Mouse (Mus musculus): ENCODE results near the gene Brinp1.
"Not testable (repeated sequence)": the region's sequence is repeated elsewhere in the genome, so short reads cannot be mapped to it uniquely, and the experiment has no call there.

Gene Brinp1

DNA sequence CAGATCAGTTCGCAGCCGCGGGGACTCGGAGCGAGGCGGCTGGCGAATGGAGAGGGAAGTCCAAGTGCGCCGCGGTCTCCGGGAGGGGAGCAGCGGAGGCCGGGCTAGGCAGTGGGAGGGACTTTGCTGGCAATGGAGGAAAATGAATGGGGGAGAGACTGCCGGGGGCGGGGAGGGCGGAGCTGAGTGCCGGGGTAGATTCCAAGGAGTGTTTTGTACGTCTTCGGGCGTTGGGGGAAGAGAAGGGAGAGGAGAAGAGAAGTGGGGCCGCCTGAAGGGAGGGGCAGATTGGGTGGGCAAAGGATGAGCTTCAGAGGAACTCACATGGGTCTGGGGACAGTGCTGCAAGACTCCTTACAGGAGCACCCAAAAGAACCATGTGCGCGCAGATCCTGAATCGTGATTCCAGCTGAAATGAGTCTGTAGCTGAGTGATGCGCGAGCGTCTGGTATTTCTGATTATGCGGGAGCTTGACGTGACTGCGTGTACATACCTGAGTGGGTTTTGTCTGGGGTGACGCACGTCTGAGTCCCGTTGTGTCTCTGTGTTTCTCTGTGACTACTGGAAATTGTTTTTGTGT is at the start of gene Brinp1:
Brinp1 (minus strand) TSS at position 76 of the 580 bp plus-strand sequence.
- peak; percentile 91 for DNase-seq

DNA sequence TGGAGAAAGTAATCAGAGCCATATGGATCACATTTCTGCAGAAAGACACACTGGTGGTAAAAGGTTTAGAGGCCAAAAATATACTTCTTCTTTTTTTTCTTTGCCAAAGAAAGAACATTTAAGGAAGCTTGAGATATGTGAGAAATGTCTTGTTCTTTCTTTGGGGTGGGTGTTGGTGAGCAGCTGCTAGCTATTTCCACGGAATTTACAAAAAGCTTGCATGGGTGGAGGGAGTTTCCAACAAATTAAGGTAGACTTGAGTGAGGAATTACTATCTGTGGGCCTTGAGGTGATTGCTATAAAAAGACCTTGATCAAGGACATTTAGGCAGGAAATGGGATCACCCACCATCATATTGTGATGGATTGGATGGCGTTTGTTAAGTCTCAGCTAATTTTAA is 3.1 kb upstream of the Brinp1 start:
- DNase-seq: no peak

DNA sequence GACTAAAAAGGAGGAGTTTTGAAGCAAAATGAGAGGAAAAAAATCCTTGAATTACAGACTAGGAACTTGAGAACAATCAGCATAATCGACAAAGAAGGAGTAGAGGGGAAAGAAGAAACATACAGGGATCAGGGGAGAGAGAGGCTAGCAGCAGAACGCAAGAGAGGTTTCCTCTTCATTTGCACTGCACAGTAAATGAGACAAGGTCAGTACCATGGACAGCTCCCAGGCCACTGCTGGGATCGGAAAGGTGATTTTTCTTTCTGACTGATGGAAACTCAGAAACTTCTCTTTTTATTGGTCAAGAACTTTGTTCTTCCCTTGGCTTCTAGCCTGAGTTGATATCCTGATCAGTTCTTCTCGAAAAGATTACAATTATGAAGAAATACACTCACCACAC is 1.4 kb upstream of the Brinp1 start:
- DNase-seq: no peak

DNA sequence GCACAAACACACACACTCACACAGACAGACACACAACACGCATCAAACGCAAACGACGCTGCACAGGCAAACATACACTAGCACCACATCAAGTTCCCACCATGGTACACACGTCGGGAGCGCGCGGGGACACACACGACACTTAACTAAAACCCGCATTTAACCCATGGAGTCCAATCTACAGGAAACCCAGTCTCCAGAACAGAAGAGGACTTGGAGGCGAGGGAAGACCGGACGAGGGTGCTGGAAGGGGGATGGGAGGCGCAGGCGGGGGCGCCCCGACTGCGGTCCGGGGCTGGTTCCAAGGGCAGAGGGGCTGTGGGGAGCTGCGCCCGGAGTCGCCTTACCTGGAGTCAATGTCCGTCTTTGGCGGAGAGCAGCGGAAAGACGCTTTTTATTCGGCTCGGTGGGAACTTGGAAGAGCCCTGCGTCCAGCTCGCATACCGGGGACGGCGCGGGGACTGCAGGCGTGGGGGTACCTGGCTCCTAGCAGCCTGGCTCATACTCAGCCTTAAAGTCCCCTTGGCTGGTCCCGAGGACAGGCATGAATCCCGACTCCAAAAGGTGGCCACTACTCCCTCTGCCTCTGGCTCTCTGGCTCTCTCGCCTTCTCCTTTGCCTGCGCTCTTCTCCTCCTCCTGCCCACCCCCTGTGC is 403 bp downstream of the Brinp1 start:
- no peak for DNase-seq

DNA sequence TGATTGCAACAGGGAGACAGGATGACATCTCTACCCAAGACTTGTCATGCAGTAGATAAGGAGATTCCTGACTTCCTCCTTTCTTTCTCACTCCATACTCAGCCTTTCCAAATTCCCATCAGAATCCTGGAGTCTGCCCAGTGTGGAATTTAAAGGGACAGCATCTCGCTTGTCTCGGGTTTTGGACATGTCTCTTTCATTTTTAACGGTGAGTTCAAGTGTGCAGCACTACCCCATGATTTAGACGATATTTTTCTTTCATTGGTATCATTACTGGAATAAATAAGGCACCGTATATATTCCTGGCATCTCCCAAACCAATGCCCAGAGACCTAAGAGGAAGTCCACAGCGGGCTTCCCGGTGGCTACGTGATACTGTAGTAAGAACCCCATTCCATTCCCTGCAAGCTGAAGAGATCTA is 1.1 kb downstream of the Brinp1 start:
- peak; percentile 66 for DNase-seq

DNA sequence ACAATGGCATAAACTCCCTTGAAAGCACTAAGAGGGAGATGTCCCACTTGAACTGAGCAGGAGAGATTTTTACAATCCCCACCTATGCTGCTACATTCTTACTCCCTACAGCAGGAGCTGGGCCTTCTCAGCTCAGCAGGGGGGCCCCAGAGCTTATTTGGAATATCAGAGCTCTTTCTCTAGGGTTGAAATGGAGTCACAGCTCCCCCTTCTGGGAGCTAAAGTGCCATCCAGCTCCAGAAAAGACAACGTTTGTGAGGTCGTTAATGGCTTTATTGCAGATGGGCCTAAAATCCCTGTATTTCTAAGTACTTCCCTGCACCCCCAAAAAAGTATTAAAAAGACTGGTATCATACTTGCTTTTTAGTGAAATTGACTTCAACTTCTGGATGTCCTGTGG is 3.6 kb downstream of the Brinp1 start:
- DNase-seq: peak; percentile 95

DNA sequence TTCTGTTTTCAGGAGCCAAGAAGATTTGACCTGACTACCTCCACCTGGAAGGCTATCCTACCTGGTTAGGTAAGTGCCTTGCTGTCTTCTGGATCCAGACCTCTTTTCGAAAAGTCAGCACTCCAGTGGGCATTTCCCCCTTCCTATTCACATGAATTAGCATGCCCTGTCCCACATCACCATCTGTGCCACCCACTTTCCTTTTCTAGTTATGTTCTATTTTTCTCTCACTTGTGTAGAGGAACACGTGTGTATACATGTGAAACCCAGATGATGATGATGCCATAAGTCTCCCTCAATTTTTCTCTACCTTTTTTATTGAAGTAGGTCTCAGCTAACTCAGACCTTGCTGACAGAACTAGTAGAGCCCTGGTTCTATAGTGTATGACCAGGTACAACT is 11.3 kb downstream of the Brinp1 start:
- no peak for DNase-seq

DNA sequence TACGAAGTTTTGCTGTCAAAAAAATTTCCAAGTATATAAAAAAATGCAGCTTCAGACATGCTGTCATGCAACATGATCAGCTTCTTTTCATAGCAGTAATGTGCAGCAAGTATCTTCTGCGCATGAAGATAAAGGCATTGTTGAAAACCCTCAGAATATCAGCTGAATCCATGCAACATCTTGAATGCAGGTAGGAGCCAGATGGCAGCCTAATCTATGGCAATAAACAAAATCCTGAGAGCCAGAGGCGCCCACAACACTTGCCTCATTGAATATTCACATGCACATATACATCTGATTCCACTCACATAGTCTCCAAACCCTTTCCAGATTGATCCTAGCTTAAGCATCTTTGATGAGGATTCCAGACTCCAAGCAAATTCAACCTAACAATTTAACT is 24.2 kb downstream of the Brinp1 start:
- no peak for DNase-seq

DNA sequence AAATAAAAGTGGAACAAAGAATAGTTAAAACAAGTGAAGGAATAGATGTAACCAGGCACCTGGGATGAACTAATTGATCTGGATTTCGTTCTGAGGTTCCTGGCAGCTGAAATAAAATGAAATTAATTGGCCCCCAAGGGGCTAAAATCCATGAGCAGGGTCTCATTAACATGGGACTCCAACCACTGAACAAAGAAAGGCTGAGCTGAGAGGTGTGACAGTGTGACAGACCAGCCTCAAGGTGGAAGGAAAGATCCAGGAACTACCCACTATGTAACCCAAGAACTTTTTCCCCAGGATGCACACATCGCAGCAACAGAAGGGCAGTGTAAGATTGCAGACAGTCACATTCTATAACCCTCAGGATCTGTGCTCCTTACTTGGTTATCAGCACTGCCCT is 28.1 kb downstream of the Brinp1 start:
- DNase-seq: no peak

DNA sequence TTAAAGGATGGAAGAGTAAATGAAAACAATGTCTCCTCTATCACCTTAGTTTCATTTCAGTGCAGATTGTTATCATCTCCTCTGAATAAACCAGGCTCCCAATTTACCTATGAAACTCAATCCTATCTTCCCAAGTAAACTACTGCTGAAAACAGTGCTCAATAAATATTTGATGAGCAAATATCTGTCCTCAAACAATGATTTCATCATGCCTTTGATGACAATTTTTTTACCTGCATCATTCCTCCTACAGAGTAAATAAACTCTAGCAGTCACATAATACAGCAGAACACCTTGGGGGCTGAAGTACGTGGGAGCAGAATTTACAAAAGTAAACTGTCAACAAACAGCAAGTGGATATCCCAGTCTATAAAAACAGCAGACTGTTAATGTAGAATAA is 31.3 kb downstream of the Brinp1 start:
- no peak for DNase-seq

DNA sequence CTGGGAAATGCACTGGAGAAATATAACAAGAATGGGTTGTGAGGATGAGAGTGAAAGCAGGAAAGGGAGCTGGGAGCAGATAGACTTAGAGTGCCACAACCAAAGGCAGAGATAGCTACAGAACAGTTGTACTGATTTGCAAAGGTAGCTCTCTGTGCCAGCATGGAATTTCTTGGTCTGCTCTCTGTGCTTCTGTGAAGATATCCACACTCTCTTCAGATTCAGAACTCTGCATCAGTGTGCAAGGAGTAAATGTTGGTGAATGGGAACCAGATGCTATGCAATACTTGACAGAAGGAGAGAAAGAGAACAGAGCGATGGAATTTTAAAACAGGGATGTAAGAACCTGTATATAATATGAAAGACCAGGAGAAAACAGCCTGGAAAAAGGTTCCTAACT is 31.7 kb downstream of the Brinp1 start:
- DNase-seq: no peak

DNA sequence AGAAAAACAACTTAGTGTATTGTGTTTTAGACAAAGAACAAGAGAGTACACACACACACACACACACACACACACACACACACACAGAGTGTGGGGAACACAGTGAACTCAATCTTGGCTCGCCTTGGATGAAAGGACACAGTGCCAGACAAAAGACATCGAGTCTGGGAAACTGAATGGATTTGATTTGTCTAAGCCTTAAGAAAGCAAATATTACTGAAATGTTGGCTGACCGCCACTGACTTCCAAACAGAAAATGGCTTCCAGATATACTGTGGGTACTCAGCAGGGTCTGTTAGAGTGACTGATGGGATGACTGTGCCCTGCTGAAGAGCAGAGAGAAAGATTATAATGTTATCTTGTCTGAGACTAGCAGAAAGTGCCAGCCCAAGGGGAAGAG is 34.1 kb downstream of the Brinp1 start:
- no peak for DNase-seq

DNA sequence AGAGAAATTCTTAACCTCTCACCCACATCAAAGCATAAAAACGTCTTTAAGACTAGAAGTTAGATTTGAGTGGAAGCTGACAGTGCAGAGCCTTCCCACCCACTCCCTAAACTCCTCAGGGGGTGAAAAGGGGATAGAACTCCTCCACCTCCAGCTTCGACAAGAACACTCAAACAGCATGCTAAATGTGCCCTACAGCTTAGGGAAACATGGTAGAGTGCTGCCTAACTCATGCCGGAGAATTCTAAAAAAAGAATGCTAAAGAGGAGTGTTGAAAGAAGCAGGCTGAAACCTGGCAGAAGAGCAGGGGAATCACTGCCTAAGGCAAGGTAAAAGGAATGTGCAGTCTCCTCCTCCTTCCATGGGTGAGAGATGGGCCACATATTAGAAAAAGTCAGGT is 43.3 kb downstream of the Brinp1 start:
- DNase-seq: no peak

DNA sequence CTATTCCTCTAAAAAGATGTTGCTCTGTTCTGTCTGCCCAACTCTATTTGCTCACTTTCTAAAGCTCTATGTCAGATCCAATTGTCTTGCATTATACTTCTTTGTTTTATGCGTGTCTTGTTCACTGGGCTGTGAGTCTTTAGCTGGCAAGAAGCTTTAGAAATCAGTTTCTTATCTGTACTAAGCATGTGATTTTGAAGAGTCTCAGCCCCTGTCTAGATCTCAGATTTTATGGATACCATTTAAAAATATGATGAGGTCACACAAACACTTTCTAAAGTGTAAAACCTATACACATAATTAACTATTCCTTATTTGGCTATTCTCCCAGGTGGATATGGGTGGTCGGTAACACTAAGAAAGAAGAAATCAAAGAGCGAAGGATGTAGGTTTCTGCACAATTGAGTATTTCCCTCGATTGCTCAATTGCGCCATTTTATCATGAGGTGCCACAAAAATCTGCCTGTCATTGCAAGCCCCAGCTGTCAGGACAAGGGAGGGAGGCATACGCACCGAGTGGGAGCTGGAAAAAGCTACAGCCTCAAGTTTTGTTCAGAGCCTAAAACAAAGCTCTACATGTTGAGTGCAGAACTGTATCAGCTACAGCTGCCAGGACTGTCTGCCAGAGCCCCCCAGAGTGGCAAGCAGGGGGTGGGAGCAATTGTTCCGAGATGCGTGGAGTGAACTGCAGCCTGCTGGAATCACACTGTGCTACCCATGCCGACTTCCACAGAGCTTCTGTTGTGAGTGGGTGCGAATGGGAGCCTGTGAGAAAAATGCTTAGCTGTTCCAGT is 47.6 kb downstream of the Brinp1 start:
- DNase-seq: peak; percentile 31

DNA sequence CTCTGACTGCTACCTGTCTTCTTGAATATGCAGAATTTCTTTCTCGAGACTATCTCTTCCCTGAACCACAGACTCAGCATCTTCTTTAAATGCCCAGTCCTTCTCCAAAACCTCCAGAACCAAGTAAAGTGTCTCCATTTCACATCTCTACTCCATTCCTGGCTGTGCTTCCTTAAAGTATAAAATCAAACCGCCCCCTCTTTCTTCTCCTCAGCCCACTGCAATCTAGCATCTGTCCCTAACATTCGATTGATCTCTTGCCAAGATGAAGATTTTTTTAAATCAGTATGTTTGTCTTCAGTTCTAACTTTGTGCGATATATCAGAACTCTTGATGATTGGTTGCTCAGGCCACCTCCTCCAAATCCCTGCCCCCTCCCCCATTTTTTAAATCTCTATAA is 63.7 kb downstream of the Brinp1 start:
- DNase-seq: no peak

DNA sequence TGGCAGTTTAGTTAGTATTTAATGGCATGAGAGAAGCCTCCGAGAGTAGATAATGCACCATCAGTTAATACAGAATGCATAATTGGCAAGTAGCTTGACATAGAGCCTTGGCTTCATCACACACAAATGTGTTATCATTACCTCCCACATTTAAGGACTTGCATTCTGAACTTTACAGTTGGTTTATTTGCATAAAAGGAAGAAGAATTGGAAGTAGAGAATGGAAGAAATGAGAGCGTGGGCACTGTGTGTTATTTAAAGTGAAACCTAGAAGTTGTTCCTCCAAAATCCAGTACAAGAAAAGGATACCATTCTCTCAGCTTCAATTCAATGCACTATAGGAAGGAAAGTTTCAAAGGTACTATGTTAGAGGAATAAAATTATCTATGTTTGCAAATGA is 67.9 kb downstream of the Brinp1 start:
- DNase-seq: no peak

DNA sequence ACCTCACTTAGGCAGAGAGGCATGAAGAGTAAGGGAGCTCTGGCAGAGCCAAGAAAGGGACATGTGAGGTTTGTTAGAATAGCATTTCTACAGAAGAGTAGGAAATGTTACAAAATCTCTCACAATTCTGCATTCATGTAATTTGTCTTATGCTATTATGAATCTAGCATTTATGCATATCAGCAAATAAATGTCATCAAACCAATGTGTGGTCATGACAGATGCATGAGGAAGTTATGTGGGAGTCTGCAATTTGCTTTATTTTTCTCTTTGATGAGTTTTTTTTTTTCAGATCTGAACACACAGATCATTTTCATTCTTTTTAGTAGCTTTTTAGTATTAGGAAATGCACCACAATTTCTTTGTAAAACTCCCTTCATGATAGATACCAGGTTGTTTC is 82.2 kb downstream of the Brinp1 start:
- no peak for DNase-seq

DNA sequence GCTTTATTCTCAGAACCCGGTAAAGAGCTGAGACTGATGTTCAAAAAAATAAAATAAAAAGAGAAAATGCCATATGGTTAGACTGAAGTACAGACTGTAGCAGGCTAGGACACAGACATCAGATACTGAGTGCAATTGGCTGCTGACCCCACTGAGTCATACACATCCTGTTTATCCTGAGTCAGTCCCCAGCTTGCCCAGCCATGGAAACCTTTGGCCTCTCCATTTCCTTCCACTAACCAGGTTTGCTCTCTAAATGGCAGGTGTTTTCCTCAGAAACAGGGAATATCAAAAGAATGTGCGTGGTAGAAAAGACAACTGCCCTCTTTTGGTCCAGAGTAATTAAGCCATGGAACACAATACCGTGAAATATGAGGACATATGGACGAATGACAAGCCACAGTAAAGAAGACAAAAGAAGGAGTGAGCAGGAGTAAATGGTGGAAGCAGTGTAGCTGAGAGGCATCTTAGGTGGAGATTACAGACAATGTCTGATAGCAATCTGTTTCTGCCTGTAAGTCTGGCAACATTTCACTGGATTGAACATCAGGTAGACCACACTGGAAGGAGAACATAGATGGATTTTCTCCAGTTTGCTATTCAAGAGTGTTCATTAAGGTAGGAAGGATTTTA is 88.9 kb downstream of the Brinp1 start:
- peak; percentile 39 for DNase-seq

DNA sequence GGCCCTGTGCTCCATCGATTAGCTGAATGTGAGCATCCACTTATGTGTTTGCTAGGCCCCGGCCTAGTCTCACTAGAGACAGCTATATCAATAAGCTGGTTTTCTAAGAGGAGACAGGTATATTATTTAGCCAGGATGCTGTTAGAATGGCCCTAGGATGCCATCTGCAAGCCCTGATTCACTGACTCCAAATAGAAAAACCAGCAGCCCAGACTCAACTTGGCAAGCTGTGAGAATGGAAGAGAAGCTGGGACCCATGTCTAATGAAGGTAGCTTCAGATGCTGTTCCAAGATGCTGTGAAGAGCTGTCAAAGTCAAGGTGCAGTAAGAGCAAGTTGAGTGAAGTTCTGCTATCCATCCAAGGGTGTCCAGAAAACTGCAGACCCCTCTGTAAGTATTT is 89.5 kb downstream of the Brinp1 start:
- DNase-seq: peak; percentile 27

DNA sequence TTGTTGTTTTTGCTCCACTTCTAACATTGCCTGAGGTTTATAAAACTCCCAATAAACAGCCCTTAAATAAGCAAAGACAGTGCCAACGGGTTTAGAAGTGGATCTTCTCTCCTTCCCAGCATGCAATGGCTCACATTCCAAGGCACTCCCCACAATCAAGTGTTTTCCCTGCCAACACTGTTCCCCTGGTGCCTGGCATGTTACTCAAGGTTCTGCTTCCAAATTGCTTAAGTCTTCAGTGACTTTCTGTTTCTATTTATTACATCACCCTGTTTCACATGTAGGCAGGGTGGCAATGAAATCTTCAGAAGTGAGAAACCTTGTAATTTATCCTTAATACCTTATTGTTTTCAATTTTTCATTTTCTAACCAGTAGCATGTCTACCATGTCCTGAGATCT is 97.3 kb downstream of the Brinp1 start:
- peak; percentile 47 for DNase-seq

DNA sequence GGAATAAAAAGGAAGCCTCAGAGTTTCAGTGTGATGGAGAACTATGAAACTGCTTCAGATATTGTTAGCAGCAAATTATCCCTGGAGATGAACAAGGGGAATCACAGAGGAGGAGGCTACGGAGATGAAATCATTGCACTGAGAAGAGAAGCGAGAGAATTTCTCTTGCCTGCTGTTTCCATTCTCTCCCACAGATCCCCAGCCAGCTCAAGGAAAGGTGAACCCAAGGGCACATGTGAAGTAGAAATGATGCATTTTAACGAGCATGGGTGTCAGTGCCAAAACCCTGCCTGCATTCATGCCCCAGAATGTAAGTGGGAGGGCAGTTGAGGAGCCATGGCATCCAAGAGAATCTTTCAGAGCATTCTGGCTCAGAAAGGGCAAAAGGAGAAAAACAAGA is 104.5 kb downstream of the Brinp1 start:
- DNase-seq: no peak

DNA sequence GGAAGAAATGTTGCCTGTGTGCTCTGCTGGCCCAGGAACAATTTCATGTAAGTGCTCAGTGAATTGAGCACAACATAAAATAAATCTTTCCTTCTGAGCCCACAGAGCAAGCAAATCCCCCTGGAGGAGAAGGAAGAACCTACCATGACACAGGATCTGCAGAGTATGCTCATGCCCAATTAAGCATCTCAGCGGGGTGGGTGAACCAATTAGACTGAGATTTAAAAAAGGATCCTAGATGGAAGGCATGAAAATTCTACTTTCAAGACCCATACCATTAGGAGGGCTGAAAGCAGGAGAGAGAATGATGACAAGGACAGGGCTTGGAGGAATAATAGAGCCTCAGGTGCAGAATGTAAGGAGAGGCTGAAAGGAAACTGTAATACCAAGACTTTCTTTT is 107.2 kb downstream of the Brinp1 start:
- no peak for DNase-seq

DNA sequence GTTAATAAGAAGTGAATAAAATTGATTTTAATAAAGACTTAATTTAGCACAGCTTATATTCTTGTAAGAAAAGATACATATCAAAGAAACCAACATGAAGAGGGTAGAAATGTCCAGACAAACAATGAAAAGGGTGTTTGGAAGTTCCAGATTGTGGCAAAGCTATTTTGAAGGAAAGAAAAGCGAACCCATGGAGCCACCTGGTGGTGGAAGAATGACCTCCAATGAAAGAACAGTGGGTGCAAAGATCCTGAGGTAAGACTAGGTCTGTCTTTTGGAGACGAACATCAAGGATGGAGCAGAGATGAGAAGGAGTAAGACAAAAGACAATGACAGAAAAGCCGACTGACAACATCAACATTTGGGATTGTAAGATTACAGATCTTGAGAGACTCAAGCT is 108.2 kb downstream of the Brinp1 start:
- no peak for DNase-seq

DNA sequence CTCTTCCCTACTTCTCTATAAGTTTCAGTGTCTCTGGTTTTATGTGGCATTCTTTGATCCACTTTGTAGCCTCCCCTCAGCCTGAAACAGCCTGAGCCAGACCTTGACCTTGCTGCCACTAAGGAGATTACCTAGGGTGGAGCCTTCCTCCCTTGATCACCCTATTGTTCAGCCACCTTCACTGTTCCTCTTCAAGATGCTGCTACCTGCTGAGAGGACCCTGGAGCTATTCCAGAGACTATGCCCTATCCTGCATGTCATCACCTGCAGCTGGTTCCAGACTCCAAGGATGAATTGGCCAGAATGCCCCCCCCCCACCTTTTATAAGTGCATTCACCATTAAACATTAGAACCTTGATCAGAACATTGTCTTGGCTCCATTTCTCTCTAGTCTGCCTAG is 140.2 kb downstream of the Brinp1 start:
- DNase-seq: not testable (repeated sequence)

All from cerebellum, adult 8-10 months (tissue).